Mouse (Mus musculus) liver, embryonic 14 days (tissue): ENCODE data around the gene Myef2. TPM values are rescaled to one million over a fixed set of nuclear protein-coding genes. Genes with fewer than 3 reads are reported as not detected.

Source experiments
- polyA plus RNA-seq: library from polyadenylated mRNA; depleted of rRNA; stranded (reverse); fragments of >200 nt; gene quantifications from 2 replicates; pipeline ENCODE4 v1.2.3, GENCODE M21; 2012; rRNA removed

The Myef2 gene
- polyA plus RNA-seq, result 22.1 and 22.9 TPM in 2 replicates

DNA sequence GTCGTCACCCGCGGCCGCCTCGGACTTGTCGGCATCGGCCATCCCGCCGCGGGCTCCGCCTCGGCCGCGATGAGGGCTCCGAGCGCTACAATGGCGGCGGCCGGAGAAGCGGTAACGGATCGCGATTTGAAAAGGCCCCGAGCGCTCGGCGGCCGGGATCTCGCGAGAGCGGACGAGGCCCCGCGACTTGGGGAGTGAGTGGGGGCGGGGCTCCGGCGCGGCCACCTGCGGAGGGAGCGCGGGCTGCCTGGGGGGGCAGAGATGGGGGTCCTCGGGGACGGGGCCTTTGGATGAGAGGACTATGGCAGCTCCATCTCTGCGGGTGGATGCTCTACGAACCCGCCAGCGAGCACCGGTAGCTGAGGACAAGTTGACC lies at the start of gene Myef2:
Gene Myef2 (minus strand): TSS at position 185 of the 376 bp plus-strand sequence.

DNA sequence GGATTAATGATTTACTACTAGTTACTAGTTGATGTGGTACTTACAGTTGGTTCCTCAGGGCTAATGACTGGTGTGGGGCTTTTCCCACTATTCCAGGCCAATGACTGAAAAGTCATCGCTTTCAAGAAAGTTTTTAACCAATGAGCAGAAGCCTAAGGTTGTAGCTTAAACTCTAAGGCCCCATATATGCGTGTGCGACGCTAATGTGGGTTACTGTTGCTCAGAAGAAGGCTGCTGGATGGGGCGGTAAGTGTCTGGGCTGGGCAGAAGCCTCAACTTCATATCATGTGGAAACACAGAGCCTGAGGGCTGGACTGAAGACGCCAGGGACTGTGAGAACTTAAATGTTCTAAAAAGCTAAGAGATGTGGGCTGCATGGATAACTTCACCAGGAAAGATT lies 28.9 kb upstream of the Myef2 start, which contains the start of gene Slc12a1:
Gene Slc12a1 (plus strand): TSS at position 118 of the 400 bp plus-strand sequence.

DNA sequence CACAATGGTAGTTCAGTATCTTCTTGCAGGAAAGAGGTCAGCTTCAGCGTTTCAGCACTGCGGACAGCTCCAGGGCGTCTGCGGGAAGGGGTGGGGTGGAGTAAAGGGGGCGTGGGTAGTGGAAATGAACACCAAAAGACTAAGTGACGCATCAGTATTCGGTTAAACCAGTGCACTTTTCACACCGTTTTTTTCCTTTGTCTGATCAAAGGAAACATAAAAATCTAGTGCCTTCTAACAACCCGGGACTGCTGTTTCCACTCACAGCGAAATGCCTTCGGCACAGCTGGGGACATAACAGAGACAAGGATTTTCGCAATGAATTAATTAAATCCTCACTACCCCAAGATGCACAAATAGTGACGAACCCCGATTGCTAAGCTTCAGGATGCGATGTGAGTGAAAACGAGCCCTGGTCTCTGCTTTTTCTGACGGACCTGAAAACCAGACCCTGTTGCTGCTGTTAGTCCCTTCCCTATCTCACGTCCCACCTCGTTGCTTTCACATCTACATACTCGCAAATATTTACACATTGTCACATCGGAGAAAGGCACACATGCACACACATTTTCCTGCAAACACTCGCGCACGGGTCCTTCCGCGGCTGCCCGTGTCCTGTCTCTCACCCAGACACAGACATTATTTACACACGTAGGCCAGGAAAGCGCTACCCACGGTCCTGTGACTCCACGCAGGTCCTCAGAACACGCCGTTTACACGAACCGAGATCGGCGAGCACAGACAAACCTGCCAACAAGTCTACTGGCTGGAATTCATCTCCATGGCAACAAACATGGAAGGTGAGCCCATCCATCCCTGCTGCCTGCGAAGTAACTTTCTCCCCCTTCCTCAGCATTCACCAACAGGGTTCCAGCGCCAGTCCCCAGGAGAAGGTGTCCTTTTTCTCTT lies 12.7 kb upstream of the Myef2 start, which contains the start of gene Ctxn2:
Gene Ctxn2 (plus strand): TSS at position 790 of the 909 bp plus-strand sequence.

DNA sequence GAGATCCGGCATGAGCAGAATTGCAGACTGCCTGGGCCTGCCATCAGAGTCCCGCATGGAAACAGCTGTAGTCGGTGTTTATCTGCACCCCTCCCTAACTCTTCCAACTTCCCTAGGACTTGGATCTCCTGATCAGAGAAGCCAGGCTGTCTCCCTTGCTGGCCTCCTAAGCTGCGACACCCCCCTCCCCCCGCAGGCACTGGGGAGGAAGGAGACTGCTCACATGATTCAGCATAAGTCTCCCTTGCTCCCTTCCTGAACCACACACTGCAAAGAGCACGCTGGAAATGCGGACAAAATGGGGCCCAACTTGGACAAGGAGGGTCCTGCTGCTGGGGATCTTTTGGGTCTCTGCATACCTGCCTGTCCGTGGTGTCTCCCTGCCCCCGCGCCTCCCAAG lies 55.6 kb downstream of the Myef2 start, which contains the start of gene Slc24a5:
Gene Slc24a5 (plus strand): TSS at position 231 of the 400 bp plus-strand sequence.

Other genes starting within 250 kb of the Myef2 start
- 2.0 and 2.5 TPM in 2 replicates for gene Slc24a5, start 55.5 kb downstream of the Myef2 start, polyA plus RNA-seq
- not detected in 2 replicates for gene Ctxn2, start 13.0 kb upstream of the Myef2 start, polyA plus RNA-seq
- not detected in 2 replicates for gene Slc12a1, start 28.8 kb upstream of the Myef2 start, polyA plus RNA-seq
- gene Dut, start 123.5 kb upstream of the Myef2 start, polyA plus RNA-seq, result 96.8 and 108 TPM in 2 replicates